Mouse (Mus musculus): ENCODE results near the gene Rbm44. TPM values are rescaled to one million over a fixed set of nuclear protein-coding genes. Genes with fewer than 3 reads are reported as not detected.

The Rbm44 gene
- total RNA-seq (2021), result not detected
- long read RNA-seq, result 0 reads

DNA sequence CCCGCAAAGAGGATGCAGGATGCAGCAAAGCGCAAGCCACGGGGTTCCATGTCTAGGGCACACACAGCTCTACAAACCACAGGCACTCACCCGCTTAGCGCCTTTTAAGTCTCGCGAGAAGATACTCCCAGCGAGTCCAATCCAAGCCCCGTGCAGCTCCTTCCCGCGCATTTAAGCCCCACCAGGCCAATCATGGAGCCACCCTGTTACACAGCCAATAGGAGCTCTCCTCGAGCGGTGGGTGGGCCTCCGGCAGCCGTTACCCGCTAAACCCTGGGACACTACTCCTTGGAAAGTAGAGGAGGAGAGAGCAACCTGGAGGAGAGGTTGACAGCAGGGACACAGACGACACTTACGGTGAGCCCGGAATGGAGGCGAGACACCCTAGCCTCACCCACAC lies at the start of gene Rbm44:
Rbm44 (plus strand) TSS at position 277 of the 400 bp plus-strand sequence.
- no peak for DNase-seq (ENCODE audit: low spot score in 2 of 2)

DNA sequence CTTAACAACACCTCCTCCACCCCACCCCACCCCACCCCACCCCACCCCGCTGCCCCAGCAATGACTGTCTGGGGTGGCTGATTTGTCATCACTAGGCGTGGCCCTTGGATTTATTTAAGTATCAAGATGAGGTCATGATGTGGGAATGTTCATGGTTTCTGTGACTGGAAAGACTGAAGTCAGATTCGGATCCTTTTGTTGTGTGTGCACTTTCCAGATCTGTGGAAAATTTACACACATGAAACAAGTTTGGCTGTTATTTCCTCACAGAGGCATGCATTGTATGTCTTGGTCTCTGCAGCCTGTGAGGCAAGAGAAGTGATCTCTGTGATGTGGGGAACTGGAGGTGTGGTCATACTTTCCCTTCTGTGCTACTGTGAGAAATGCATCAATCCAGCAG lies 49.6 kb upstream of the Rbm44 start:
- DNase-seq (ENCODE audit: low spot score in 2 of 2), result no peak

- no peak for DNase-seq (ENCODE audit: low spot score in 2 of 2)
Observed at GRCm38 (mm10) chr1:91095853-91096252, 49.0 kb upstream of the Rbm44 start.

- no peak for DNase-seq (ENCODE audit: low spot score in 2 of 2)
Observed at GRCm38 (mm10) chr1:91096490-91096889, 48.4 kb upstream of the Rbm44 start.

GRCm38 (mm10) chr1:91097283-91097834 lies 47.5 kb upstream of the Rbm44 start:
- DNase-seq (ENCODE audit: low spot score in 2 of 2), result no peak

- DNase-seq (ENCODE audit: low spot score in 2 of 2), result peak; percentile 78 to 80
Observed at GRCm38 (mm10) chr1:91098887-91099286, 46.0 kb upstream of the Rbm44 start.

DNA sequence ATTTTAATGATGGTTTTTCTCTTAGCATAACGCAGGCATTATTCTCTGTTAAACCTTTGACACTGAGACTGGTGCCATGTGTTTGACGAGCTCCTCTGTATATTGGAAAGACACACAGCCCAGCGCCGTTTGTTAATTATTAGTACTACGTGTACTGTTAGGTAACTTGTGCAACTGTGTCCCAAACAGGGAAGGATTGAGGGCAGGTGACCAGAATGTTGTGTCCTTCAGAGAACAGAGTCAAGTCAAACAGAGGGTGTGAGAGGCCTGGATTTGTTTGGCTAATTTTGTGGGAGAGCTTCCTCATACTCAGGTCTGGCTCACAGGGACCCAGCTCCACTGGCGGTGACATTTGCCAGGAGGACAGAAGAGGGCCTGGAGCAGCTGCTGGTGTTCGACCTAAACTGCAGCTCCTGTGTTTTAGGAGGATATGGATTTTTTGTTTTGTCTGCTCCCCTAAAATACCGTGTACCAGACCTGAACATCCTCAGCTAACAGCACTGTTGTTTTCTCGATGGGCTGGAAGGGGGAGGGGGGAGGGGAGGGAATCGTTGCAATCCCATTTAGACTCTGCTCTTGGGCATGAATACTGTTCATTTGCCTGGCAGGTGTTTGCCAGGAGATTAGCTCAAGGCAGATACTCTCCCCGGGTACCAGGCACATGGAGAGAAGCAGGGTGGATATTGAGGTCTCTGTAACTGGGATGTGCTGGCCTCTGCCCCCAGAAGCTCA lies 43.0 kb upstream of the Rbm44 start:
- no peak for DNase-seq (ENCODE audit: low spot score in 2 of 2)

- no peak for DNase-seq (ENCODE audit: low spot score in 2 of 2)
Observed at GRCm38 (mm10) chr1:91103366-91103983, 41.4 kb upstream of the Rbm44 start.

GRCm38 (mm10) chr1:91107548-91107947 lies 37.3 kb upstream of the Rbm44 start:
- DNase-seq (ENCODE audit: low spot score in 2 of 2), result no peak

DNA sequence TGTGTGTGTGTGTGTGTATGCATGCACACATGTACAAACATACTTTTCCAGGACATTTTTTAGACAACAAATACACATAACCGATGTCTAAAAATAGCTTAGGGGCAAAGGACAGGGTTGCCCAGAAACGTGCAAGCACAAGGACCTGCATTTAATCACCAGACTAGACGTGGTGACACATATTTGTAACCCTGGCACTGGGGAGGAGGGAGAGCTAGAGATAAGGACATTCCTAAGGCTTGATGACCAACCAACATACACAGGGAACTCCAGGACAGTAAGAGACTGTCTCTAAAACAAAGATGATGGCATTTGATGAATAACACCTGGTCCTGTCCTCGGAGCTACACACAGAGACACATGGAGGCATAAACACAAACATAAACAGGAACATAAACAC lies 35.6 kb upstream of the Rbm44 start:
- no peak for DNase-seq (ENCODE audit: low spot score in 2 of 2)

GRCm38 (mm10) chr1:91112171-91112570 lies 32.7 kb upstream of the Rbm44 start:
- no peak for DNase-seq (ENCODE audit: low spot score in 2 of 2)

DNA sequence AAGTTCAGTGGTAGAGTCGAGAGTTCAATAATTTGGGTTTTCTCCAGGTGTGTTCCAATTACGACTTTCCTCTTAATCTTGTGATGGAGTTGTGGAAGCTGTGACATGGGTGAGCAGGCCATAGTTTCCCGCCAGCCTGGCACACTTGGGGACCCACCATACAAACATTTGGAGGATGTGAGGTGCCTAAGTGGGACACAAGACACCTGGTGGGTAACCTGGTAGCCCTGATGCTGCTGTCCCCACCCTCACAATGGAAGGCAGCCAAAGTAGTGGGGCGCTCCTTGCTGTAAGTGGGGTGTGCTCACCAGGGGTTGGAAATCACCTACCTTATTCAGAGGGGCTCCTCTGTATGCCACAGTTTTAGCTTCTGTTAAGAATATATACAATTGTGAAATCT lies 32.3 kb upstream of the Rbm44 start:
- no peak for DNase-seq (ENCODE audit: low spot score in 2 of 2)

DNA sequence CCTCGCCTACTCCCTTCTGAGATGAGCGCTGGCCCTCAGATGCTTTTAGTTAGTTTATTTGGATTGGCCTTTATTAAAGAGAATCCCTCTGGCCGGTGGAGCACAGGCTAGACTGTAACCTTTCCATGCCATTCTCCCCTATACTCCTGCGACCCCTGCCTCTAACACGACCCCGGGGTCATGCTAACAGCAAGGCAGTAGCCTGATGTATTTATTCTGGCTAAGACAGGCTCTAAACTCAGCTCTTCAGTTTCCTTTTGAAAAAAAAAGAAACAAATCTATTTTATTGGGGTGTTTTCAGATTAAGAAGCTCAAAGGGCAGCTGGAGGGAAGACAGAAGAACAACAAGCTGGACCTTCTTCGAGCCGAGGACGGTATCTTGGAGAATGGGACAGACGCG lies 22.8 kb upstream of the Rbm44 start:
- no peak for DNase-seq (ENCODE audit: low spot score in 2 of 2)

DNA sequence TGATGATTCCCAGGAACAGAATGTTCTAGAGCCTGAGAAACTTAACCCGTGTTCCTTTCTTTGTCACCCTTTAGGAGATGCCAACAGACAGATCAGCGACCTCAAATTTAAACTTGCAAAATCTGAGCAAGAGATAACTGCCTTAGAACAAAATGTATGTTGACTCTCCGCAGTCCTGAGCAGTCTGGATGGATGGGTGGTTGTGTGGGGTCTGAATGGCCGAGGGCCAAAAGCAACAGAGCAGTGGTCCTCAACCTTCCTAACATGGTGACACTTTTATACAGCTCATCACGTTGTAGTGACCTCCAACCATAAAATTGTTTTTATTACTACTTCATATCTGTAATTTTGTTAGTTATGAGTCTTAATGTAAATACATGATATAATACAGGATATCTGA lies 21.9 kb upstream of the Rbm44 start:
- no peak for DNase-seq (ENCODE audit: low spot score in 2 of 2)

GRCm38 (mm10) chr1:91123466-91123865 lies 21.4 kb upstream of the Rbm44 start:
- no peak for DNase-seq (ENCODE audit: low spot score in 2 of 2)

GRCm38 (mm10) chr1:91128849-91129248 lies 16.0 kb upstream of the Rbm44 start:
- DNase-seq (ENCODE audit: low spot score in 2 of 2), result no peak

DNA sequence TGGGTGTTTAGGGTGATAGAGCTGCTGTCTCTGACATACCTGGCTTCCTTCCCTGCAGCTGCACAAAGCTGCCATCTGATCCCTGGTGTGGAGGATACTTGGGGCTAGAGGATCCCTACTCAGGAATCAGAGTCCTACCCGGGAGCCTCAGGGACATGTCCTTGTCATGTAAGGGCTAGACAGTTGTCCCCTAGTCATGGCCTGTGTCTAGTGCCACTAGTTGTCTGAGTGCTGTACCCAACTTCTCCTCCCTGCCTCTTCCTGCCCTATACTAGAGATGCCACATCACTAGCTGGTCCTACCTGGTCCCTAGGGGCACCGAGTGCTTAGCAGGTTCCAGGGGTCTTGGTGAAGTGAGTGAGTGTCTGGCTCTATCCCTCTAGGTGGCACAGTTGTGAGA lies 7.9 kb upstream of the Rbm44 start:
- no peak for DNase-seq (ENCODE audit: low spot score in 2 of 2)

- DNase-seq (ENCODE audit: low spot score in 2 of 2), result no peak
Observed at GRCm38 (mm10) chr1:91151509-91151908, 6.6 kb downstream of the Rbm44 start.

DNA sequence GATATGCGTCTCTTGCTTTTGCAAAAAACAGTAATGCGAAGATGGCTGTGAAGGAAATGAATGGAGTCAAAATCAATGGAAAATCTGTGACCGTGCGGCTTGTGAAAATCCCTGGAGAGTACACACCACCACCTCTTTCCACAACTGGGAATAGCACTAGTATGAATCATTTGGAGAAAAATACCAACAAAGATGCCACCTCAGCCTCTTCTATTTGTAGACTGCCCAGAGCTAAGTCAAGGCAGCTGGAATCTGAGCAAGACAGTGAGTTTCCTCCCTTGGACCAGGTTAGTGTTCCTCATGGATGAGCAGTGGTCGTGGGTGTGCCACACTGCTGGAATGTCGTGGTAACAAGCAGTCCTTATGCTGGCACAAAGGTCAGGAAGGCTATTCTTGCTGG lies 21.9 kb downstream of the Rbm44 start:
- DNase-seq (ENCODE audit: low spot score in 2 of 2), result no peak

DNA sequence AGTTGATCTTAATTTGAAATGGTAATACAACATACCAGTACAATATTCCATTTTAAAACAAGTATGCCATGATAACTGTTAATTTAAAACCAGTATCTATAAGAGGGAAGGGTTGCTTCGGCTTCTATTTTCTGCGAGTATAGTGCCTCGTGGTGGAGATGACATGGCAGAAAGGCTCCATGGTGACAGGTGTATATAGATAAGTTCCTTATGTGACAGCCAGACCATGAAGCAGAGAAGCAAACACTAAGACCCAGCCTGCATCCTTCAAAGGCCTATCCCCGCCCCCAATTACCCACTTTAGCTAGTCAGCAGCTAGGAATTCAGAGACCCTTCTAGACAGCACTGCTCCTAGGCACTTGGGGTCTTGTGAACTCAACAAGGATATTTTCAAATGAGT lies 24.3 kb downstream of the Rbm44 start:
- DNase-seq (ENCODE audit: low spot score in 2 of 2), result no peak

GRCm38 (mm10) chr1:91174796-91175195 lies 29.9 kb downstream of the Rbm44 start:
- no peak for DNase-seq (ENCODE audit: low spot score in 2 of 2)

GRCm38 (mm10) chr1:91176026-91176425 lies 31.1 kb downstream of the Rbm44 start:
- no peak for DNase-seq (ENCODE audit: low spot score in 2 of 2)

- no peak for DNase-seq (ENCODE audit: low spot score in 2 of 2)
Observed at GRCm38 (mm10) chr1:91176871-91177270, 32.0 kb downstream of the Rbm44 start.

All from layer of hippocampus, postnatal 10 days (tissue).